Mouse (Mus musculus) heart, postnatal 0 days (tissue): ENCODE results near the gene Sox14.

Experiments used
- CTCF ChIP-seq: IDR thresholded peaks from 2 replicates; pipeline ENCODE4 v1.5.1; 2016; ENCODE audit warnings: antibody characterized with exemption, control low read depth, low read depth
- EP300 ChIP-seq: IDR thresholded peaks from 2 replicates; pipeline ENCODE4 v1.6.1; 2016; ENCODE audit warnings: antibody characterized with exemption, low read depth

DNA sequence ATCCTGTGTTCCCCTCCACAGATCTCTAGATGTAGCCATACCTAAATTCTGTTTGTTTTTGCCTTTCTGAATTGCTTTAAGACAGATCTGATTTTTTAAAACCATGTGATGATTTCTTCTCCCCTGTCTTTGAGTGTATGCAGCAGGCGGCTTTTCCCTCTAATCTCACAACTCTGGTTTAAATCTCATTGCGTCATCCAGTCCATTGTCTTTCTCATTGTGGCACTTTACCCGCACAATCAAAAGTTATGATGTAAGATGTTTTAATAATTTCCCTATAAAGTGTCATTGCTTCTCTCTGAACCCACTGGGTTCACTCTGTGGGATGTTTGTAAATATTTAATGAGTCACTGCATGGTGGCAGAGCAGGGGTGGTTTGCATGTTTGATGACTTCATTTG, 36.6 kb downstream of the Sox14 start:
- TF ChIP-seq EP300: no peak
- no peak for TF ChIP-seq CTCF
